Mouse (Mus musculus) gastrocnemius, adult 8-10 months (tissue): ENCODE measurements around the gene Mmp25. TPM values are rescaled to one million over a fixed set of nuclear protein-coding genes. Genes with fewer than 3 reads are reported as not detected.

ENCODE experiments used
- DNase-seq, 2 experiments: peaks; one replicate each; pipeline ENCODE4 v3.0.0; 2022; ENCODE audit warnings: low spot score in 2 of 2
- total RNA-seq, 4 experiments: library from RNA; stranded (reverse); gene quantifications; 2 replicates each; pipeline ENCODE4 v1.2.4; 2022

The Mmp25 gene
- total RNA-seq: not detected

- DNase-seq: no peak
Observed at GRCm38 (mm10) chr17:23644613-23645495, at the start of gene Mmp25. Gene Mmp25 (minus strand): TSS chr17:23645277.

- DNase-seq: no peak
Observed at GRCm38 (mm10) chr17:23694491-23694890, 49.4 kb upstream of the Mmp25 start.

- no peak for DNase-seq
Observed at GRCm38 (mm10) chr17:23683856-23684672, 39.0 kb upstream of the Mmp25 start, which contains the start of gene Cldn9. Gene Cldn9 (minus strand): TSS chr17:23684026.

GRCm38 (mm10) chr17:23683226-23683625 lies 38.1 kb upstream of the Mmp25 start:
- no peak for DNase-seq

- no peak for DNase-seq
Observed at GRCm38 (mm10) chr17:23682530-23682929, 37.5 kb upstream of the Mmp25 start.

GRCm38 (mm10) chr17:23682092-23682491 lies 37.0 kb upstream of the Mmp25 start:
- DNase-seq: no peak

GRCm38 (mm10) chr17:23681086-23681485 lies 36.0 kb upstream of the Mmp25 start:
- DNase-seq: no peak

- DNase-seq: no peak
Observed at GRCm38 (mm10) chr17:23680336-23680735, 35.3 kb upstream of the Mmp25 start.

GRCm38 (mm10) chr17:23679127-23679835 lies 34.2 kb upstream of the Mmp25 start, which contains the start of gene Cldn6:
Gene Cldn6 (plus strand): TSS chr17:23679249.
- no peak for DNase-seq

- peak; percentile 81 to 83 for DNase-seq
Observed at GRCm38 (mm10) chr17:23677236-23677679, 32.2 kb upstream of the Mmp25 start, which contains the start of gene Tnfrsf12a. Gene Tnfrsf12a (minus strand): TSS chr17:23677468.

- no peak for DNase-seq
Observed at GRCm38 (mm10) chr17:23676473-23677031, 31.5 kb upstream of the Mmp25 start.

- peak; percentile 53 to 57 for DNase-seq
Observed at GRCm38 (mm10) chr17:23675564-23676281, 30.6 kb upstream of the Mmp25 start.

- DNase-seq: peak; percentile 50 to 59
Observed at GRCm38 (mm10) chr17:23675127-23675526, 30.1 kb upstream of the Mmp25 start.

- no peak for DNase-seq
Observed at GRCm38 (mm10) chr17:23674271-23674952, 29.3 kb upstream of the Mmp25 start.

GRCm38 (mm10) chr17:23673424-23674073 lies 28.5 kb upstream of the Mmp25 start, which contains the start of the genes Hcfc1r1 and Thoc6:
Gene Hcfc1r1 (plus strand): TSS chr17:23673596.
Gene Thoc6 (minus strand): TSS chr17:23673882.
- peak; percentile 89 to 90 for DNase-seq

- DNase-seq: no peak
Observed at GRCm38 (mm10) chr17:23672761-23673160, 27.7 kb upstream of the Mmp25 start.

- DNase-seq: no peak
Observed at GRCm38 (mm10) chr17:23671519-23671918, 26.4 kb upstream of the Mmp25 start.

GRCm38 (mm10) chr17:23670516-23671074 lies 25.5 kb upstream of the Mmp25 start:
- no peak for DNase-seq

- no peak for DNase-seq
Observed at GRCm38 (mm10) chr17:23665511-23665910, 20.4 kb upstream of the Mmp25 start.
